Mouse (Mus musculus): ENCODE measurements at regions not wholly inside any gene's neighbourhood (a gene's known extent, or its start where the extent isn't known, plus 50 kb on each side); places are given as distances from the start of the nearest gene placed in this dataset.
A peak's percentile ranks its signal among the peaks of the same experiment; 100 is the strongest.

- TF ChIP-seq EP300 (IDR thresholded peaks at IDR 0.05; ENCODE audit: low read depth): no peak
- no peak for TF ChIP-seq CTCF (IDR thresholded peaks at IDR 0.05; ENCODE audit: low read depth)
- ATAC-seq (ENCODE audit: insufficient read depth, low read depth) (no peak), DNase-seq (ENCODE audit: low spot score) (no peak)
- H3K4me1 ChIP-seq (ENCODE audit: control insufficient read depth, insufficient read depth): no peaks in the 10 kb centered on the region
- H3K36me3 ChIP-seq (replicated peaks; ENCODE audit: control insufficient read depth, insufficient read depth, low read length): no peaks in the 10 kb centered on the region
- H3K9me3 ChIP-seq (replicated peaks; ENCODE audit: control insufficient read depth, low read length): no peaks in the 10 kb centered on the region
- no peak overlapping the region for H3K4me3 ChIP-seq (ENCODE audit: low read depth, low read length)
- H3K27me3 ChIP-seq (ENCODE audit: control insufficient read depth, insufficient read depth, low read length): no peaks in the 10 kb centered on the region
- no peak overlapping the region for H3K4me2 ChIP-seq (ENCODE audit: low read depth, low read length)
- WGBS: 75% methylated on average over 1 of the region's 1 CpGs
- H3K27ac ChIP-seq (ENCODE audit: low read depth): no peak overlapping the region
- no peak overlapping the region for H3K9ac ChIP-seq (replicated peaks; ENCODE audit: low read depth, low read length)
These were observed 149.7 kb upstream of the Ank start for GRCm38 (mm10) chr15:27316746-27317129.

GRCm38 (mm10) chr15:27321915-27322665 lies 144.4 kb upstream of the Ank start:
- no peak for ATAC-seq (ENCODE audit: insufficient read depth, low read depth)
- TF ChIP-seq CTCF (IDR thresholded peaks at IDR 0.05; ENCODE audit: low read depth) (no peak), EP300 (IDR thresholded peaks at IDR 0.05; ENCODE audit: low read depth) (no peak)
- Histone ChIP-seq H3K36me3 (replicated peaks; ENCODE audit: control insufficient read depth, insufficient read depth, low read length) (no peaks in the 10 kb centered on the region), H3K27ac (ENCODE audit: low read depth) (no peak overlapping the region), H3K4me3 (ENCODE audit: low read depth, low read length) (no peak overlapping the region), H3K9ac (replicated peaks; ENCODE audit: low read depth, low read length) (no peak overlapping the region), H3K27me3 (ENCODE audit: control insufficient read depth, insufficient read depth, low read length) (no peaks in the 10 kb centered on the region), H3K4me2 (ENCODE audit: low read depth, low read length) (no peak overlapping the region), H3K9me3 (replicated peaks; ENCODE audit: control insufficient read depth, low read length) (no peaks in the 10 kb centered on the region), H3K4me1 (ENCODE audit: control insufficient read depth, insufficient read depth) (no peaks in the 10 kb centered on the region)
- 67% methylated on average over 10 of the region's 10 CpGs for WGBS
- DNase-seq (ENCODE audit: low spot score): no peak

- peak; percentile 64 for ATAC-seq (ENCODE audit: insufficient read depth, low read depth)
- no peak overlapping the region for H3K4me3 ChIP-seq (ENCODE audit: low read depth, low read length)
- H3K27me3 ChIP-seq (ENCODE audit: control insufficient read depth, insufficient read depth, low read length): no peaks in the 10 kb centered on the region
- no peaks in the 10 kb centered on the region for H3K36me3 ChIP-seq (replicated peaks; ENCODE audit: control insufficient read depth, insufficient read depth, low read length)
- H3K9me3 ChIP-seq (replicated peaks; ENCODE audit: control insufficient read depth, low read length): no peaks in the 10 kb centered on the region
- H3K9ac ChIP-seq (replicated peaks; ENCODE audit: low read depth, low read length): no peak overlapping the region
- 24% methylated on average over 15 of the region's 15 CpGs for WGBS
- DNase-seq (ENCODE audit: low spot score): peak; percentile 71
- H3K4me1 ChIP-seq (ENCODE audit: control insufficient read depth, insufficient read depth): no peaks in the 10 kb centered on the region
- H3K4me2 ChIP-seq (ENCODE audit: low read depth, low read length): no peak overlapping the region
- TF ChIP-seq EP300 (IDR thresholded peaks at IDR 0.05; ENCODE audit: low read depth) (no peak), CTCF (IDR thresholded peaks at IDR 0.05; ENCODE audit: low read depth) (peak; percentile 91)
- no peak overlapping the region for H3K27ac ChIP-seq (ENCODE audit: low read depth)
These were observed 140.5 kb upstream of the Ank start for GRCm38 (mm10) chr15:27325847-27326548.

- H3K36me3 ChIP-seq (replicated peaks; ENCODE audit: control insufficient read depth, insufficient read depth, low read length): no peaks in the 10 kb centered on the region
- DNase-seq (ENCODE audit: low spot score) (no peak), ATAC-seq (ENCODE audit: insufficient read depth, low read depth) (no peak)
- no peak overlapping the region for H3K27ac ChIP-seq (ENCODE audit: low read depth)
- WGBS: 44% methylated on average over 5 of the region's 5 CpGs
- H3K9ac ChIP-seq (replicated peaks; ENCODE audit: low read depth, low read length): no peak overlapping the region
- H3K4me2 ChIP-seq (ENCODE audit: low read depth, low read length): no peak overlapping the region
- no peaks in the 10 kb centered on the region for H3K9me3 ChIP-seq (replicated peaks; ENCODE audit: control insufficient read depth, low read length)
- no peak overlapping the region for H3K4me3 ChIP-seq (ENCODE audit: low read depth, low read length)
- H3K4me1 ChIP-seq (ENCODE audit: control insufficient read depth, insufficient read depth): no peaks in the 10 kb centered on the region
- H3K27me3 ChIP-seq (ENCODE audit: control insufficient read depth, insufficient read depth, low read length): no peaks in the 10 kb centered on the region
- TF ChIP-seq EP300 (IDR thresholded peaks at IDR 0.05; ENCODE audit: low read depth) (no peak), CTCF (IDR thresholded peaks at IDR 0.05; ENCODE audit: low read depth) (no peak)
These were observed 140.0 kb upstream of the Ank start for GRCm38 (mm10) chr15:27326549-27326876.

DNA sequence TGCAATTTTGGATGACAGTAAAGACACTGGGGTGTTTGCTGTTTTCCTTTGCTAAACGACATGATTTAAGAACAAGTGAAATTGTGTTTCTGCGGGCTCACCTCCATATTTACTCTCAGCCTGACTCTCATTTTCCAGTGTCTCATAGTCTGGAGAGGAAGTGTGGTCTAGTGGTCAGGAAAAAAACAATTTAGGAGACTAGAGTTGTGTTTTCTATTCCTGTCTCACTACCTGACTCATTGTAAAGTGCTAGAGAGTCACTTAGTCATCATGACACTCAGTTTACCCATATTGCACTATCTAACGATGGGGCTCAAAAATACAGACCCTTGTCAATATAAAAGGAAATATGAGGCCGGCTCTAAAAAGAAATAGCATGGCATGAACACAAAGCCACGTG lies 138.7 kb upstream of the Ank start:
- Histone ChIP-seq H3K9ac (replicated peaks; ENCODE audit: low read depth, low read length) (no peak overlapping the region), H3K9me3 (replicated peaks; ENCODE audit: control insufficient read depth, low read length) (no peaks in the 10 kb centered on the region), H3K4me1 (ENCODE audit: control insufficient read depth, insufficient read depth) (no peaks in the 10 kb centered on the region), H3K4me2 (ENCODE audit: low read depth, low read length) (no peak overlapping the region), H3K27me3 (ENCODE audit: control insufficient read depth, insufficient read depth, low read length) (no peaks in the 10 kb centered on the region), H3K27ac (ENCODE audit: low read depth) (no peak overlapping the region), H3K4me3 (ENCODE audit: low read depth, low read length) (no peak overlapping the region), H3K36me3 (replicated peaks; ENCODE audit: control insufficient read depth, insufficient read depth, low read length) (no peaks in the 10 kb centered on the region)
- ATAC-seq (ENCODE audit: insufficient read depth, low read depth) (no peak), DNase-seq (ENCODE audit: low spot score) (no peak)
- WGBS: 72% methylated on average over 5 of the region's 5 CpGs
- TF ChIP-seq CTCF (IDR thresholded peaks at IDR 0.05; ENCODE audit: low read depth) (no peak), EP300 (IDR thresholded peaks at IDR 0.05; ENCODE audit: low read depth) (no peak)

Measured in heart, postnatal 0 days (tissue).